Comparison of ENCODE assay signal across 8 mouse cellular contexts in genomic region chr15:7092321-7092720, GRCm38 (mm10). TPM values are rescaled to one million over a fixed set of nuclear protein-coding genes. Genes with fewer than 3 reads are reported as not detected.
DNase-seq lines count a peak whose midpoint lies in the region; ATAC-seq lines count a peak whose summit lies in the region.

No protein-coding gene starts in this region.

- no peak for ATAC-seq in lung, embryonic 15.5 days (ENCODE audit: borderline replicate concordance, extremely low read depth, low FRiP score, low TSS enrichment)
- ATAC-seq in heart, embryonic 13.5 days (ENCODE audit: extremely low read depth, insufficient number of reproducible peaks, low FRiP score, low TSS enrichment), result no peak

- DNase-seq in lung, postnatal 10 days, result no peak
- DNase-seq in liver (peak; percentile 7), adipocyte (ENCODE audit: low spot score) (no peak)
- DNase-seq in urinary bladder, adult 2 months (ENCODE audit: low spot score), result no peak
- DNase-seq in right cerebral cortex, postnatal 10 days (ENCODE audit: low spot score in 2 of 2), result no peak
- DNase-seq in embryo, embryonic 10 days (ENCODE audit: low spot score), result no peak

- no peaks in the 10 kb centered on the region for H3K9me3 ChIP-seq in lung, embryonic 15.5 days
- no peaks in the 10 kb centered on the region for H3K9me3 ChIP-seq in heart, embryonic 13.5 days

- H3K27ac ChIP-seq in lung, embryonic 15.5 days, result no peak overlapping the region
- H3K27ac ChIP-seq in heart, embryonic 13.5 days (replicated peaks), result no peak overlapping the region

- WGBS in lung, embryonic 15.5 days, result 43% methylated on average over 8 of the region's 8 CpGs
- 43% methylated on average over 8 of the region's 8 CpGs for WGBS in heart, embryonic 13.5 days

- H3K4me1 ChIP-seq in lung, embryonic 15.5 days, result 0 out of 2 replicates have a peak, but pooled peaks cover 2% of the 10 kb centered on the region
- H3K4me1 ChIP-seq in heart, embryonic 13.5 days, result peaks cover 33% of the 10 kb centered on the region

- peak overlapping the region; percentile 1; the same call in 1 of the 2 replicates for H3K4me2 ChIP-seq in lung, embryonic 15.5 days
- H3K4me2 ChIP-seq in heart, embryonic 13.5 days, result peak overlapping the region; percentile 42

- H3K27me3 ChIP-seq in lung, embryonic 15.5 days, result no peaks in the 10 kb centered on the region
- H3K27me3 ChIP-seq in heart, embryonic 13.5 days (replicated peaks), result no peaks in the 10 kb centered on the region

- H3K9ac ChIP-seq in lung, embryonic 15.5 days, result no peak overlapping the region
- no peak overlapping the region for H3K9ac ChIP-seq in heart, embryonic 13.5 days

- no peak overlapping the region for H3K4me3 ChIP-seq in lung, embryonic 15.5 days
- no peak overlapping the region for H3K4me3 ChIP-seq in heart, embryonic 13.5 days

- no peaks in the 10 kb centered on the region for H3K36me3 ChIP-seq in lung, embryonic 15.5 days
- no peaks in the 10 kb centered on the region for H3K36me3 ChIP-seq in heart, embryonic 13.5 days

RNA-seq across cellular contexts. Expression of gene Lifr, which starts 1.9 kb away (rescaled TPM):
- 22.7 and 24.1 TPM in 2 replicates for polyA plus RNA-seq in lung, embryonic 15.5 days (2015; fragmentation: Nextera tagmentation; extraction: Ambion mirVana)
- 16.3 TPM in 2 replicates for polyA plus RNA-seq in heart, embryonic 13.5 days (2015; fragmentation: Nextera tagmentation; extraction: Ambion mirVana)
- 13.2 and 19.8 TPM in 2 replicates for polyA plus RNA-seq in urinary bladder, adult 2 months (2012; rRNA removed)
